Mouse (Mus musculus): ENCODE measurements around the gene Rab23.

Rab23 gene

DNA sequence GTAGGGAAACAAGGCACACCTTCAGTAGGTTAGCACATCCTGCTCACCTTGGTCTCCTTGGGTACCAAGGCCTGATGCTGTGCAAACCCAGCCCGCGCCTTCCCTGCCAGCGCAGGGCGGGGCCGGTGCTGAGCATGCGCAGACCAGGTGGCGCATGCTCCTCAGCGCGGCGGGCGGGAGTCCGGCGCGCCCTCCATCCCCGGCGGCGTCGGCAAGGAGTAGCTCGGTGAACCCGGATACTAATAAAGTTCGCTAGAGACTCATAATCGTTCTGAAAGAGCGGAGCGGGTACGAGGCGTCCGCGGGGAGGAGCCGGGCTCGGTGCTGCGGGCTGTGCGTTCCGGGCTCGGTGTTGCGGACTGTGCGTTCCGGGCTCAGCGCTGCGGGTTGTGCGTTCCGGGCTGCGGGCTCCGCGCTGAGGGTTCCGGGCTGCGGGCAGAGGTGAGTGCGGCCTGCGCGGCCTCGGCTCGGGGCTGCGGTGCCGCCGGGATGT lies at the start of gene Rab23:
TSS of gene Rab23 (plus strand) at position 155 of the 493 bp plus-strand sequence.
- peak; percentile 71 for DNase-seq (ENCODE audit: low read depth, low spot score)

GRCm38 (mm10) chr1:33670164-33670616 lies 49.5 kb upstream of the Rab23 start:
- DNase-seq (ENCODE audit: low read depth, low spot score), result no peak

DNA sequence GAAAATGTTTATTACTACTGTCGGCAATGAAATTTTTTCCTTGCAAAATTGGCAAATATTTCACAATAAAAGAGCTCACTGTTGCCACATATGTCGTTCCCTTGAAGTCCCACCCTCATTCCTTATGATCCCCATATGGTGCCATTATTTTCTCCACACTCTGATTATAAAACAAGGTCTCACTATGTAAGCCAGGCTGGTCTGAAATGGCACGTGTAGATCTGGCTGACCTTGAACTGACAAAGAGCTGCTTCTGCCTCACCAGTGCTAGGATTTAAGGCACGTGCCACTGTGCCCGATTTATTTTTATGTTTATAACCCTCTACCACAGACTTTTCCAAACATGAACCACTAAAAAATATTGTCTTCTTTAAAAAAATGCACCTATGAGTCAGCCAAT lies 48.2 kb upstream of the Rab23 start:
- no peak for DNase-seq (ENCODE audit: low read depth, low spot score)

DNA sequence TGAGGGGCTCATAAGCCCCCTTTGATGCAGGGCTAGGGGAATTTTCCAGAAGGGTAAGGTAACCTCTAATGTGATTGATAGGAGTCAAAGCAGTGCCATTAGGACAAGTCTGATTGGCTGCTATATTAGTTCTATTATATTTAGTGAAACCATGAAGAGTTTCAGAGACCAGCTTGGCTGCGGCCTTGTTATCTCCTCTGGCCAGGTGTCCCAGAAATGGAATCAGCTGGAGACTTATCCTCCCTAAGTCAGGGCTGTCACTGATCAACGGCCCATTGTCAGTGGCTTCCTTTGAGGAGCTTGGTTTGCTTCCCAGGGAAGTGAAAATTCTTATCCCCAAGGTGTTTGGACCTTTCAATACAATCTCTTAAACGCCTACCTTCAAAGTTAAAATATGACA lies 47.6 kb upstream of the Rab23 start:
- DNase-seq (ENCODE audit: low read depth, low spot score), result no peak

- no peak for DNase-seq (ENCODE audit: low read depth, low spot score)
These were observed 47.2 kb upstream of the Rab23 start for GRCm38 (mm10) chr1:33672514-33672913.

DNA sequence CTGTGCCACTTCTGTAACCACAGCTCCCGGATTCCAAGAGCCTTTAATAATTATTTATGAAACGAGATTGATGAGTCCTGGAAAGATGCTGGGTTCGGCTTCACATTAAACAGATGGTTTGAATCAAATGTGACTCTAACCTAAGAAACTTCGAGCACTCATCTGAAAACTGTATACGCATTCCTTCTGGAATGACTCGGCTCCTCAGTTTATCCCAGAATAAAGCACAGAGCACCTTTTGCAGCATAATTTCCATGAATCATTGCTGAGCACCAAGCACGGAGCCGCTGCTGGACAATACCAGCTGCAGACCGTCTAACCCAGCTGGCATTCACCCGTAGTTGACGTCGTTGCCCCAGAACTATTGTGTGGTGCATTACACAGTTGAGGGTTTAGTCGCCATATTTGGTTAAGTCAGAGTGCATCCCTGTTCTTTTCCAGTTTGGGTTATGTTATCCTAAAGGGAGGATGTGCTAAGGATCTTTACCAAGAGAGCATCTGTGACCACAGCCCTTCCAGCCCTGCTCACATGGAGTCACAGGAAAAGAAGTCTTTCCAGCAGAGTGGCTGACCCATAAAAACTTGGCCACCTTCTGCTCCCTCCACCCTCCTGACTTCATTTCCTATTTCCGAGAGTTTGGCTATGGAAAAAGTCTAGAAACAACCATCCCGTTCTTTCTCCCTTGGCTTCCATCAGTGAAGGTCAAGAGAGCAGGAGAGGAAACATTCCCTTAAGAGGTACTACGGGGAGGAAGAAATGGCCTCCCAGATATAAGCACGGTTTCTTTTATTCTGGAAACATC lies 46.3 kb upstream of the Rab23 start:
- no peak for DNase-seq (ENCODE audit: low read depth, low spot score)

DNA sequence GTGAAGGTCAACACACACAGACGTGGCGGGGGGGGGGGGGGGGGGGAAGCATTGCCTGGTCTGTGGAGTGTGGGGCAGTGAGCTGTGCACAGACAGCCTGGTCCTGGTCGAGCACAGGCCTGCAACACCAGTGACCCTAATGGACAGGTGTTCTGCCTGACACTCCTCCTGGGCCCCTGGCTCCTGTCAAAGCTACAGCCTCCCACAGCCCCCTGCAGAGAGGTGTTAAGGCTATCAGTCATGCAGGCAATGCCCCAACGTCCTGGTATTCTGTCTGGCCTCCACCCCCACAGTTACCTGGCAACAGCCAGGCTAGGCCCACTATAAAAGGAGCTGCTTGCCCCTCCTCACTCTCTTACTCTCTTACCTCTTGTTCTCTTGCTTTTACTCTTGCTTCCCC lies 39.3 kb upstream of the Rab23 start:
- no peak for DNase-seq (ENCODE audit: low read depth, low spot score)

DNA sequence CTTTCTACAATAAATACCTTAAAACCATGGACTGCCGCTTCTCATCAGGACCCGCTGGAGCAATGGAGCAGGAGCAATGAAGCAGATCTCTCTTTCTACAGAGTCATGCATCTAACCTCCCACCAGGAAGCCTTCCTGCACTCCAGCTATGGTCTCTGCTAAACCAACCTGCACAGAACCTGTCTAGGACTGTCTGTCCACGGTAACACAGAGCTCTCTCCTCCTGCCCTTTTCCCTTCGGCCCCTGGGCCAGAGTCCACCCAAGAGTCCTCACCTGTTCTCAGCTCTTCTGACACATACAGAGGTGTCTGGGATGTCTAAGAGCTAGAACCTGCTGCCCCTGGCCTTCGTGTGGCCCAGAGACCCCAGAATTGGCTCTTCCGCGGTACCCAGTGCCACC lies 38.8 kb upstream of the Rab23 start:
- no peak for DNase-seq (ENCODE audit: low read depth, low spot score)

DNA sequence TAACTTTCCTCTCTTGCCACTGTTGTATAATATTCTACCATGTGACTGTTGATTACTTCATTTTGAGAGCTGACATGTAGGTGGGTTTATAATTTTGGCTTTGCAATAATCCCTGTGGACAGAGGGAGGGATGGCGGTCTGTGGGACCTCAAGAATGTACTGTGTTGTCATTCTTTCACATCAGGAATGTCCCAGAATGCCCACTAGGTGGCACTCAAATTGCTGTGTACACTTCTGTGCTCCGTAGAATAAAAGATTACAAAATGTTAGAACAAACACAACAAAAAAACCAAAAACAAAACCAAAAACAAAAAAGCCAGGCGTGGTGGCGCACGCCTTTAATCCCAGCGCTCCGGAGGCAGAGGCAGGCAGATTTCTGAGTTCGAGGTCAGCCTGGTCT lies 35.2 kb upstream of the Rab23 start:
- no peak for DNase-seq (ENCODE audit: low read depth, low spot score)

- DNase-seq (ENCODE audit: low read depth, low spot score), result no peak
These were observed 30.9 kb upstream of the Rab23 start for GRCm38 (mm10) chr1:33688810-33689209.

DNA sequence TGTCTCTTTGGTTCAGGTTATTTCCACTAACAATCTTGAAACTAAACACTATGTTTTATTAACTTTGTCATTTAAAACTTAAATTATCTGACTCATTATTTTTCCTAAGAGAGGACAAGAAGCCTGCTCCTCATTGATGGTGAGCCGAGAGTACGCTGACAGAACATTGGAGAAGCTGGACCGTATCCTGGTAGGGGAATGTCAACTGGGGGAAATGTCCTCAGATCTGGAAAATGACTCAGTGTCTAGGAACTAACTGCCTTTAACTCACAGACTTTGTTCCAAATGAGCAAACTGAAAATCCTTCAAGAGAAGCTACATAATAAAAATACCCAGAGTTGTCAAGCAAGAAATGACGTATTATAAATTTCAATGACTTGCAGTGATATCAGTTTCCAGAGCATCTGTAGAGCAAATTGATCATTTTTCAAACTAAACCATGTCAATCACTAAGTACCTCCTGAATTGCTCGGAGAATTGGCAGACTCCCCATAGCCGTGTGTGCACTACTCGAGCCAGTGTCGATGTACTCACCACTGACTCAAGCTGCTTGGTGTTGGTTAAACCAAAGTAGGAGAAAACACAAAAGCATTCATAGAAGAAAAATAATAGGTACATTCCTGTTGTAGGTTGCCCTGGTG lies 30.1 kb upstream of the Rab23 start:
- DNase-seq (ENCODE audit: low read depth, low spot score), result no peak

GRCm38 (mm10) chr1:33690087-33690448 lies 29.6 kb upstream of the Rab23 start:
- no peak for DNase-seq (ENCODE audit: low read depth, low spot score)

GRCm38 (mm10) chr1:33693893-33694292 lies 25.8 kb upstream of the Rab23 start:
- no peak for DNase-seq (ENCODE audit: low read depth, low spot score)

GRCm38 (mm10) chr1:33696016-33696415 lies 23.7 kb upstream of the Rab23 start:
- DNase-seq (ENCODE audit: low read depth, low spot score), result no peak

DNA sequence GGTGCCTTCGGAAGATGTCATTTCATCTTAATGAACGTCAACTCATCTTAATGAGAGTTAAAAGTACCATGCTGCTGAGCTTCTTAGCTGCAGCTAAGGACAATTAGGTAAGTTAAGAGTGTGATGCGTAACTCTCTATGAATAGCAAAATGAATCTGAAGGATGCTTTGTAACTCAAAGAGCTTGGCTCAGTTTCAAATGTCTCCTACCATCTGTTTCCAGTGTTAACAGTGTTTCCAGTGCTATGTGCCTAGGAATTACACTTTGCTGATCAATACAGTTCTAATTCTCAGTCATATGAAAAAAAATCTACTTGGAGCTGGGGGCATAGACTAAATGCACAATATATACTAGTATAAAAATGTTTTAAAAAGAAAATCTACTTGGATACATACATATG lies 18.4 kb upstream of the Rab23 start:
- no peak for DNase-seq (ENCODE audit: low read depth, low spot score)

GRCm38 (mm10) chr1:33709615-33710014 lies 10.1 kb upstream of the Rab23 start:
- no peak for DNase-seq (ENCODE audit: low read depth, low spot score)

DNA sequence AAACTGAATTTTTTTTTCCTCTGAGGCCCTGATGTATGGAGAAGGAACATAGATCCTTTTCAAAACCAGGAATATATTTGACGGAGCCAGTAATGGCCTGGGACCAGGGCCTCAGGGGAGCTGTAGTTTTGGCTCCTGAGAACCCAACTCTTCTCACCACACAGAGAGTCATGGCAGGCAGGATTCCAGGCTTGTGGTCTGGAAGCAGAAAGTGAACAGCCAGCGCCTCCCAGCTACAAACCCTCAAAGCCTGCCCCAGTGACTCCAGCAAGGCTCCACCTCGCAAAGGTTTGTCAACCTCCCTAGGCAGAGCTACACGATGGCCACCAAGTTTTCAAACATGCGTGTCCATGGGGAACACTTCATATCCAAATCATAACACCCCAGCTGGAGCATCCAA lies 7.7 kb upstream of the Rab23 start:
- no peak for DNase-seq (ENCODE audit: low read depth, low spot score)

- peak; percentile 60 for DNase-seq (ENCODE audit: low read depth, low spot score)
These were observed 4.9 kb upstream of the Rab23 start for GRCm38 (mm10) chr1:33714796-33715195.

DNA sequence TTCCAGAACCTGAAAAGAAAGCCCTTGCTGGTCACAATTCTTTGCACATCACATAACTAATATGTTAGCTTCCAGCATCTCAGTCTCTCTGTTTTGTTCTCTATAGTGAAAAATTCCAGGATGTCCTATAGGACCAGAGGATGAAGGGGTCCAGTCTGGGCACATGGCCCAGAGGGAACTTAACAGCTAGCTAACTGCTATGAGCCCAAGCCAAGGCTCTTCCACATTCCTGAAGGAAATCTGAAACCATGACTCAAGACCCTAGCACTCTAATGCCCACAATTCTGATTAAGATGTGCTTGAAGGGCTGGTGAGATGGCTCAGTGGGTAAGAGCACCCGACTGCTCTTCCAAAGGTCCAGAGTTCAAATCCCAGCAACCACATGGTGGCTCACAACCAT lies 2.1 kb upstream of the Rab23 start:
- DNase-seq (ENCODE audit: low read depth, low spot score), result no peak

- no peak for DNase-seq (ENCODE audit: low read depth, low spot score)
These were observed 544 bp downstream of the Rab23 start for GRCm38 (mm10) chr1:33720231-33720630.

DNA sequence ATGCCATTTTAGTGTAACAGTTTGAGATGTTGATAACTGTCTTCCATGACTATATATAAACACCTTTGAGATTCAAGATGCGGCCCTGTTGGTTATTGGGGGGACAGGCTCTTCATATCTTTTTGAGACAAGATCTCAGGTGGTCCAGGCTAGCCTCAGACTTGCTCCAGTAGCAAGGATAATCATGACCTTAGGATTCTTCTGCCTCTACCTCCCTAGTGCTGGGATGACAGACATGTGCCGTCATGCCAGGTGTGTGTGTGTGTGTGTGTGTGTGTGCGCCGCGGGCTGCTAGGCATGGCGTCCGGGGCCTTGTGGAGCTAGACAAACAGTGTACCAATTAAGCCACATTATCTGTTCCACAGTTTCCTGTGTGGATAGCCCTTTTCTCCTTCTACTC lies 1.3 kb downstream of the Rab23 start:
- DNase-seq (ENCODE audit: low read depth, low spot score), result no peak

- DNase-seq (ENCODE audit: low read depth, low spot score), result no peak
These were observed 4.8 kb downstream of the Rab23 start for GRCm38 (mm10) chr1:33724516-33724915.

- no peak for DNase-seq (ENCODE audit: low read depth, low spot score)
These were observed 5.4 kb downstream of the Rab23 start for GRCm38 (mm10) chr1:33725086-33725485.
